Mouse (Mus musculus) retina, postnatal 1 day (tissue): Measurements from ENCODE around the gene Dclk1.
A peak's percentile ranks its signal among the peaks of the same experiment; 100 is the strongest.

ENCODE experiments used
- DNase-seq: peaks from one replicate; pipeline ENCODE4 v3.0.0-alpha.2; 2012

Dclk1 gene

DNA sequence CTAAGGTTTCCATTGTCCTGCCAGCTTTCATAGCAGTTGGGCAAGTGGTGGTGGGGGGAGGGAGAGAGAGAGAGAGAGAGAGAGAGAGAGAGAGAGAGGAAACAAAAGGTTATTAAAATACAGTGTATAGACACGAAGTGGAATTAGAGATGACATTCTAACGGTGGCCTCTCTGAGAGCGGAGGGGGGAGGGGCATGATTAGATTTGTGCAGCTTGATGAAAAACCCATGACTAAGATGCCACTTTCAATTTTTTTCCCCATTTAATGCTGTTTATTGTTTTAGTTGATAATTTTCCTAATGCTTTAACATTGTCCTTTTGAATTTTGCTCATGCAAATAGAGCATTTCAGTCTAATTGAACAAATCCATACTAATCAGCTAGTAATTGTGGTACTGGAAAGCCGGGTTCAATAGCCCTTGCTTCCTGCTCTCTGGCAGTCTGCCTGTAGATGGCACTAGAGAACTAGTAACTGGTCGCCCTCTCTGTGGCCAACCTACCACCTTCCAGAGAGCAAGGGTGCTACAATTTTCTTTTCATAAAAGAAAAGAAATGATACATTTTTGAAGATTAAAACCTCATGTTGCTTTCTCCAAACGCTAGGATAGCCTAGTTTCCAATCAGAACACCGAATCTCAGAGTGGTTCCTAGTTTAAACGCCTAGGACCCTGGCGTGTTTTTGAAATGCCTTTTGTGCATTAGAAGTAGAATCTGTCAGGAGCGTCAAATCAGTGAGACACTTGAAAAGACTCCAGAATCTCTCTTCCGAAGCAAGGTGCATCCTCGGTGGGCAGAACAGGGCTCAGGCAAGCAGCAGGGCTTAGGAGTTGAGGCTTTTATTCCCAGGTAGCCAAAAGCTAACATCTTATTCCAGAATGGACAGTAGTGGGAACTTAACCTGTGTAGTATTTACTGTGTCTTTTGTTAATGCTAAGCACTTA, 278.3 kb downstream of the Dclk1 start:
- DNase-seq, result peak; percentile 92

DNA sequence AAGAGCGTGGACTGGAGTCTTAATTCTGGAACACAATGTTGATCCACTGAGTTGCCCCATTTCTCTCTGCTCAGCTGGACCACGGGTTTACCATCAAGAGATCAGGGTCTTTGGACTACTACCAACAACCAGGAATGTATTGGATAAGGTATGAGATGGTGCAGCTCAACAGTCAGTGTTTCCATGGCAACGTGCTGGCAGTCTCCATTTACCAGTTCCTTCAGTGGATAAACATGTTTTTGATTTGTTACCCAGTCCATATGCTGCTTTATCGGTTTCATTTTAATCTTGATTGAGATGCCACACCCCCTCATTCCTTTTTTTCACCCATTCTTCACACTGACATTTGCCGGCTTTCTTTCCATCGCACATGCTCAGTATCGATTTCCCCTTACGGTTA, 279.6 kb downstream of the Dclk1 start:
- peak; percentile 48 for DNase-seq

DNA sequence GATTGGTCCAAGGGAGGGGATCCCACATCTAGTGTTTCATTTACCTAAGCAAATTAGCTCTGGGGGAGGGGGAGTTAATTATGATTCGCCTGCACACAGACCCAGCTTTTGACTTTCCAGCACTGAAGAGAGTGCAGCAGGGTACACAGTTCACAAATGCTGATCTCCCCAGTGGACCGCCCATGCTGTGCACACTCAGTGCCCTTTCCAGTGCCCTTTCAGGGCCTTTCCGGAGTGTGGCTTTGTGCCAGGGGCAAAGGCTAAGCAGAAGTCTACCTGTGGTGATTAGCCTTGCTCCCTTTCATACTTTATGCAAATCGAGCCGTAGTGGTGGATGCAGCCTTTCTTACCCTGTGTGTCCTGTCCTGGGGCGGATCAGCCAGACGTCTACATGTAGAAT, 281.1 kb downstream of the Dclk1 start:
- peak; percentile 50 for DNase-seq

DNA sequence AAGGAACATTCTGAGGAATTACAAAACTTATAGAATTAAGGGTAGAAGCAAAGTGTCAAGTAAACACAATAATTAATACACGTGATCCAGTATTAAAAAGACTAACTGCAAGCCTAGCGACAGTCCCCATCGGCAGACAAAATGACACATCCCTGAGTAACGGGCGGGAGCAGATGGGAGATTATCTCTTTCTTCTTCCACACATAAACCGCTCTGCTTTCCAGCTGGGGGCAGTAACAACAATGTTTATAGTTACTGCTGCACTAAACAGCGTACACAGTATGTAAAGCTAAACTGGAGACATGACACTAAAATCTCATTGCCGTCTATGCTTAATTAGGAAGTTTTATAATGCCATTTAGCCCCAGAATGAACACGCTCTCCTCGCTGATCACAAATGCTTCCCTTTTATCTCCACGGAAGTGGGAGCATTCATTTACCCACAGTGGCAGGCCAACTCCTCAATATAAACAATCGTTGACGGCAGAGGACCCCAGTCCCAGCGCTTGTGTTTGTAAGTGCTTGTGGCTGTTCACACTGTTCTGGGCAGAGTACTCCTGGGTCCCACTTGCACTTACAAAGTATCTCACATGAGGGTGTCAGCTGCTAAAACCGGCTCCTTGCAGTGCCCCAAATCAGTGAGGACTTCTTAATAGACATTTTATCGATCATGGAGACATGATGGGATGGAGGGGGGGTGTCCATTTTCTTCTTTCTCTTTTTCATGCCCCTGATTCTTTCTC, 281.7 kb downstream of the Dclk1 start:
- DNase-seq, result peak; percentile 81

DNA sequence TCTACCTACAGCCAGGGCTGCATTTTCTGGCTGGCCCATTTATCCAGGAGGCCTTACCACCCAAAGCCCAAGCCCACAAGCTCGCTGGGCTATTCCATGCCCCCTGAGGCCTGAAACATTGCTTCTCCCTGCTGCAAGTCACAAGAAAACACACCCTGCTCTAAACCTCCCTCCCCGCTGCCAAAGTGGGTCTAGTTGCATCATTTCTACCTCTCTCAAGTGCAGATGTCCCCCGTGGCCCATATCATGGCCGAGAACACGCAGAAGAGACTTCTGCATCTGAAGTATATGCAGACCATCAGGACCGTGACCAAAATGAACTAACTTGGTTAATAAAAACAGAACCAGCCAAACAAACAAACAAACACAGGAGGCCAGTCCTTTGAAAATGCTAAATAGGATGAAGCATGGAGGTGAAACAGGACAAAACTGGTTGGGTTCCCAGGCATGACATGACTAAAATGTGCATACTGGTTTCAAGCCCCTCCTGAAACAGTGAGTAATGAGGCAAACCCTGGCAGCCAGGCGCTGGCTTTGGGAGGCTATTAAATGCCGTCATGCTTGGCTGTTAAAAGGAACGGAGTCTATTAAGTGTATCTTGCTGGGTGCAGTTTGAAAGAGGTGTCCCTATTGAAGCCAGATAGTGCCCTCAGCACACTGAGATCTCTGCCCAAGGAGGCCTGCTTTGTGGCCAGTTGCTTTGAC, 282.5 kb downstream of the Dclk1 start:
- DNase-seq, result no peak

DNA sequence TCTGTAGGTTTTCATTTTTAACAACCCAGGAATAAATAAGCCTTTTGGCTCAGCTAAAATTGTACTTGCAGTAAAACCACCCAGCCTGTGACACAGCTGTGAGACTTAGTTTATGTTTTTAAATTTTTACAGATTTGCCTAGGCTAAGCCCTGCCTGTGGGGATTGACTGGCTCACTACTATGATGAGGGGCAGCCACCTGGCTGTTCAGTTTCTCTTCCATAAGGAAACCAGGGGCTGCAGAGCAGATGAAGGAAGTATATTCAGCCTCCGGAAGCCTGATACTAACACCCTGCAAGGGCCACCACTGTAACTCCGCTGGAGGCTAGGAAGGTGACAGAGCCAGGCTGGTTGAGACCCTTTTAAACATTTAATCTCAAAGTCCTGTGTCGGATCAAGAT, 284.3 kb downstream of the Dclk1 start:
- no peak for DNase-seq

DNA sequence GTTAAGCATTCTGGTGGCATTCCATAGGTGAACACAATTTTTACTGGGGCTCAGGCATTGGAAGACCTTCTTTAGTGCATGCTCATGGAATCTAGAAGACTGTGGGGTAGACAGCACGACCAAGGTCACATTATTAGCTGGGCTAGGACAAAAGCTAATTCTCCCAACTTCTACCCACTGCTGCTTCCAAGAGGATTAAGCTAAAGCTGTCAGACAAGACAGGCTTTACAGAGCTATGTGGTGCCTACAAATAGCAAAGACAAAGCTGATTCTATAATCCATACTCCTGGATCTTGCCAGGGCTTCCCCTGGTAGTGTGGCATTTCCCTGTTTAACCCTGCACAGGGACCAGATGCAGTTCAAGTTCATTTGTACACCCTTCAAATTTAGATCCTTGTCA, 285.4 kb downstream of the Dclk1 start:
- peak; percentile 67 for DNase-seq

DNA sequence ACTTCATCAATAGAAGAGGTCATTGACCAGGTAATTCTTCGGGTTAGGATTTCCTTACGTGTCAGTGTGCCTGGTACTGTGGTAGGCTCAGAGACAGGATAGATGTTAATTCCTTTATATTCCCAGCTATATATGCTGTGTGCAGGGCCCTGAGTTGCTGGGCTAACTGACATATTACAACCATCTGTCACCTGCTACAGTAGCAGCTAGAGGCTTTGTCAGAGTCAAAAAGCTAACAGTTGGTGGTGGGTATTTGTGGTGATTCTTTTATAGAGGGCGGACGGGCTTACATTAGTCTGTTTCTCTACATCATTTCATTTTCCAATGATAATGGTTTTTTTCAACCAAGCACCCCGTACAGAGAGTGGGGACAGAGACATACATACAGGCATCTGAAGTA, 285.8 kb downstream of the Dclk1 start:
- no peak for DNase-seq

DNA sequence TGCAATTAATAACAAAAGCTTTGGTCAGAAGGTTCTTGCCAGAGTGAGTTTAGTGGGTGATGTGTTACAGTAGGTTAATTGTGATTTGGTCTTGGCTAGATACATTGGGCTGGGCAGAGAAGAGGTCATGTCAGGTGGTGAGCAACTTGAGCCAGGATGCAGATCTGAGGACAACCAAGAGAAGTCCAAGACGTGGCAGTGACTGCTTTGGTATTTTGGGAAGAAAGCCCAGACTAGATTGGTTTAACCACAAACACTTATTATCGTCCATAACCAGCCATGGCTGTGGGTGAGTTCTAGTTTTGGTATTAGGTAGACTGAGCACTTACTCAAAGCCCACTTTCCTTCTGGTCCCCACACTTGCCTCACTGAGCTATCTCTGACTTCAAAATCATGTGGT, 287.2 kb downstream of the Dclk1 start:
- no peak for DNase-seq

DNA sequence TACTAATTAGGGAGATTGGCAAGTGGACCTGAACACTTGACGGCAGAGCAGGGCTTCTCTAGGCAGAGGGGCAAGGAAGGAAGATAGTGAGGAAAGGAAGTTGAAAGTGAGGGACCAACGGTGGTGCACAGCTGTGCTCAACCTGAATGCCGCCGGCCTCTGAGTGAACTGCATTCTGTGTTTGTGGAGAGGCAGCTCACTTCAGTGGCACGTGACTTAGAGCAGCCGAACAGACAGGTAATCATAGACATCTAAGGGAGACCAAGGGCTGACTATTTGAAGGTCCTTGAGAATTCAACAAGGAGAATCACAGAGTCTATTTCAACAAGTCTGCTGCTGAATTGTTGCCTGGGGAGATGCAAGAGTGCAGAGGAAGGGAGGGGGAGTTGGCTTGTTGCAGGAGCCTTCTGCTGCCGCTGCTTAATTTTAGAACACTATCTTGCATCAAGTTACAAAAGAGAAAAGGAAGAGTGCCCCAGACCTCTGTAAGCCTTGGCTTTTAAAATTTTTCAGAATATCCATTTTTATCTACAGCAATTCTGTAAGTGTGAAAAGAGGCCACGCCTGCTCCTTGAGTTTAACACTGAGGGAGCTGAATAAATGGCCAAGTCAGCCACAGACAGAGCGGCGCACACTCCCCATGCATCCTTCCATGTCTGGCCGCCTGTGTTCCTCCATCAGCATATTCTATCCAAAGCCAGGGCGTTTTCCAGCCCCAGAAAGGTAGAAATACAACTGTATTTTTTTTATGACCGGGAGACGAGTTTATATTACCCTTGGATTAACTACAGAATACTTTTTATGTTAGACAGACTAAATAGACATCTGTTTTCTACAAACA, 289.3 kb downstream of the Dclk1 start:
- DNase-seq, result no peak

DNA sequence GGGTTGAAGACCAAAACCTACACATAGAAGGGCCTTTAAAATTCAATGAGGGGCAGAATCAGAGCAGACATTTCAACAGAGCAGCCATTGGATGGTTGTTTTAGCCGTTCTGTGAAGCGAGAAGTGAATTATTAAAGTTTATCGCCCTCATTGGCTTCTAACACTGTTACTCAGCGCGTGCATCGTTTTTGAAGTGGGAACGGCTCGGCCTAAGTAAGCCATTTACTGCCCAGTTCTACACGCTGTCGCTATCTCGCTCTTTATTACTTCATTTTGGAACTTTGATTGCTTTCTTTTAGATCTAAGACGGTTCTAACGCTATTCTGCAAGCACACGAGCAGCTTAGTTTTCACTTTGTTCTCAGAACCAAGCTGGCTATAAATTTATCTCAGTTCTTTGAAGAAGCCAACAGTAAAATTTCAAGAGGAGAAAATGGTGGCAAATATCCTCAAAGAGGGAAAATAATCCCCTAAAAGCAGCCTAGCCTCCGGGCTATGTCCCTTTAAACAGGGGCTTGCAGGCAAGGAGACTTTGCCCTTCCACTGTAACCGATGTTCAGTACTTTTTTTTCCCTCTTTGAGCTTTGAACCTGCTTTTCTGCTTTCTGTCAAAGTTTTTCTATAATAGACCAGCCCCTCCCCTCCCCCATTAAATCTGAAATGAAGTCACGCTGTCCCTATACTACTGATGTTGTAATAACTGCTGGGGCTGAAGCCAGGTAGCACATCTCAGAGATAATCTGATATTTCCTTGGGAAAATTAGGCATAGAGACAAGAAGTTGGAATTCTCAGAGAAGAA, 290.2 kb downstream of the Dclk1 start:
- no peak for DNase-seq

DNA sequence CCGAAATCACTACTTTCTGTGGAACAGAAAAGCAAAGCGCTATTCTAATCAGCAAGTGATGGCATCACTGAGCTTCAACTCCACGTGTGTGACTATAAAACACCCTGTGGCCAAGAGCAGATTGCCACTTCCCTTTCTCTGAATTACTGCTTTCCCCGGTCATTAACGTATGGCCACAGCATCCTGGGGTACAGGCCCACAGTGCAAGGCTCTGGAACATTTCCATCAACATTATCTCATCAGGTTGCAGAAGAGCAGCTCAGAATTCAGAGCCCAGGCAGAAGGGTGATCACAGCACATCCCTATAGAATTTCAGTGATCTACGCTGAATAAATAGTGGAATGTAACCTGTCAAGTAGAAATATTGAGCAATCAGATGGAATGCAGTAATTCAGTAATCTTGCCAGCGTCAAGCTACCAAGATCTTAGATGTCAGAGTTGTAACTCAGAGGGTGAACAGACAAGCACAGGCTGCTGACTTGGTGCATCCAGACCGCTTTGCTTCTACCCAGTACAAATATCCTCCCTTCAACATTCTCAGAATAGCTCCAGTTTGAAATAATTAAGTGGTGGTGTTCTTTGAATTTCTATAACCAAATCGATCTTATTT, 293.5 kb downstream of the Dclk1 start:
- DNase-seq, result no peak

DNA sequence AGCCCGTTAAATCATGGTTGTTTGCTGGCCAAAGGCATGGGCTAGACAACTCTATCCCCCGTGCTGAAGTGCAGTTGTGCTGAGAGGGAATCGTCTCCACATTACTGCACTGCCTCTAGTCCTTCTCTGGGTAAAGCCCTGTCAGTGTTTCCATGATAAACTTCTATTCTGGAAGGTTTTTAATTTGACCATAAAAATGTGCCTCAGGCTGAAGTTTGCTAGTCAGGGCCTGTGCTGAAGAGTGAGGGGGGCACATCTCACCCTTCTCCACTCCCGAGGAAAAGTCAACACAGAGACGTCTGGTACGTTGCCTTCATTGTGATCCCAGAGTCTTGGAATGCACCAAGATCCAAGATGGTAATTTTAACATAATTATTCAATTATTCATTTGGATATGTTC, 294.7 kb downstream of the Dclk1 start:
- DNase-seq, result no peak

DNA sequence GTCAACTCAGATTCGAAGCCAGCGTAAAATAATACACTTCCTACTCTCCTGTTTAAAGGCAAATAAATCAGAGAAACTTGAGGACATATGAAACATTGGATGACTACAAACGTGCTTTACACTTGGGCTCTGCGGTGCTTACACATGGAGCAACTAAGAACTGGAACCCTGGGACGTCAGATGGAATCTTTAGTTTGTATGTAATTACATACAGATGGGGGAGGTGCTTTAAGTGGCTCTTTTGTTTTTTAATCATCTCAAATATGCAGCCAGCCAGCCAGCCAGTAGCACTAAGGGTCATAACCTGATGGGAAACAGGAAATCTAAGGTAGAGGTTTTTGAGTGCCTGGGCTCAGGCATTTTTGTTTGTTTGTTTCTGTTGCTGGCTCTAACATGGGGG, 295.6 kb downstream of the Dclk1 start:
- DNase-seq, result peak; percentile 58

DNA sequence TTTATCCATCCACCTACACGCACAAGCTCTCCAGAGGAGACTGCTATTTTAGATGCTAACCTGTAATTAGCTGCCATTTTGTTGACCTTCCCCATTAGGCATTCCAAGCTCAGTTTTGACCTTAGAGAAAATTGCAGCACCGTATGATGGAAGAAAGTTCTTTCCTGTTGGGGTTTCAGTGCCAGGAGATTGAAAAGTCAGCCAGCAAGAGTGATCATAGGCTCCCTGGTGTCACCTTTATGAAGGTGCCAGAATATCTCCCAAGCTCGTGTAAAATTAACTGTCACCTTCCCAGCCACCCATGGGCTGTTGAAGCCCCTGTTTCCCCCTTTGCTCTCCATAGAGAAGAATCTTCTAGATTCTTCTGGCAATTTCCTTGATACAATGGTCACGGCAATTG, 297.2 kb downstream of the Dclk1 start:
- DNase-seq, result no peak

DNA sequence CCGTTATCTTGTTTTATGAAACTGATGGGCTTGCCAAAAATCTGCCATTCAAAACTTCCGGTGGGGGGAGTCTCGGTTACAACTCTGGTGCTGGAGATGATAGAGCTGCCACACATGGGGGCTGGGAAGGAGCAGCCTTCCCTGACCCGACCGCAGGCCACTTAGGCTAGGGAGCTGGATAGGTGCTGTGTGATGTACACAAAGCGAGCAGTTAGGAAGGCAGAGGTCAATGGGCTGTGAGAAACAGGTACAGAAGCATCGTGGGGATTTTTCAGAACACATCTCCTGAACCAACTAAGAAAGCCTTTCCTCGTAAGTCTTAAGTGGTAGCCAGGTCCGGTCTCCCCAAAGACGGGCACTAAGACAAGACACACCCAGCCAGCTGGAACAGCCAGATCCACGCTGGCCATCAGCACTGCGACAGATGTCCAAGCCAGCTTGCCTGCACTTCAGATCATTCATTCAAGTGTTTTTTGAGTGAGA, 297.7 kb downstream of the Dclk1 start:
- no peak for DNase-seq

DNA sequence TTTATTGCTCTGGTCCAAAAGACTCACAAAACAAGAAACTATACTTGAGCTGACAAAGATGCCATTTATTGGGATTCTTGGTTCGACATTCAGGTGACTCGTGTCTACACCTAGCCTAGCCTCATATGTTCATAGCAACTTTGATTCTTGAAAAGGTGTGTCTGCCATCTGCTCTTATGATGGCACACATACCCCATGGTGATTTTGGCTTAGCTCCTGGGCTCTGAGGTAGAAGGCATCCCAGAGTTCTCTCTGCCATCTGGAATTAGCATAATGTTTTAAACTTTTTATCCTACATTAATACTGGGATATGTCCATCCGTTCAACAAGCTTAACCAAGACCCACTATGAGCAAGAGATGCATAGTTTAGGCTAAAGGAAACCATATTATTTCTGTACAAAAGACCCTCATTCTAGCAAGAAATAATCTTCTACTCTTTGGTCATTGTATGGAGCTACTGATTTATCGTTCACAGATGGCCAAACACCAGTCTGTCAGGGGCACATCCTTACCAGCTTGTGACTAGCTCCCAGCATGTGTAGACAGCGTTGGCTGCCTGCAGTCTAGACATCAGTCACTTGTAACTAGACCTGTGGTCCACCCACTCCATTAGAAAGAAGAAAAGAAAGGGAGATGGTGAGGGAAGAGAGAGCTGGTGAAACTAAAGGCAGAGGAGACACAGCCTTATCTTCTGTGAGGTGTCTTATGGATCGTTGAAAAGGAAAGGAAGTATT, 298.4 kb downstream of the Dclk1 start:
- DNase-seq, result no peak

DNA sequence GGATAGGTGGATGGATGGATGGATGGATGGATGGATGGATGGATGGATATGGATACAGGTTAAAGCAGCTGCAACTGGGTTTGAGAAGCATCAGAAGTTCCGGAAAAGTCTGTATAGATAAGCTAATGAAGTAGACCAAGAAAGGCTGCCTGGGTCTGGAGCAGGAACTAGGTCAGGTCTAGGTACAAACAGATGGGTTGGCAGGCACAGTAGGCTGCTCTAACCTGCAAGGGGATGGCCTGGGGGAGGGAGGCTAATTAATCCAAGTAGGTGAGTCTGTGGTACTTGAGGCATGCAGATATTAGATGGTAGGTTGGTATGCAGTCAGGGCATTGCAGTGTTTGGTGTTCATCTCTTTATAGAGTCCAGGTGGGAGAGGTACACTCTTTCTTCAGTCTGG, 299.6 kb downstream of the Dclk1 start:
- no peak for DNase-seq

DNA sequence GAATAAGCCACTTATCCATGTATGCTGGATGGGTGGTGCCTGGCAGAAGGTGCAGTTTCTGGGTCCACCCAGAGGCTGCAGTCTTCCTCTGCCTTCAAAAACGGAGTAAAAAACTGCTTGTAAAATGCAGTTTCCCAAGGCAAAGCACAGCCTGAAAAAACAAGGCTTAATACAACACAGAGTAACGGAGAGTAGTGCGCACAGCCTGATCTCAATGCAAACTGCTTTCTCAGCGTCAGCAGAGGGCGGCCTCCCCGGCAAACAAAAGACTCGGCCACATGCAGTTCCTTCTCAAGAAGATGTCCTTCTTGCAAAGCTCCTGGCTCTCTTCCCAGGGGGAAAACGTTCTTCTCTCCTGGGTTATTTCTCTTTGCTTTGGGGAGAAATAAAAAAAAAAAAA, 300.1 kb downstream of the Dclk1 start:
- peak; percentile 72 for DNase-seq

DNA sequence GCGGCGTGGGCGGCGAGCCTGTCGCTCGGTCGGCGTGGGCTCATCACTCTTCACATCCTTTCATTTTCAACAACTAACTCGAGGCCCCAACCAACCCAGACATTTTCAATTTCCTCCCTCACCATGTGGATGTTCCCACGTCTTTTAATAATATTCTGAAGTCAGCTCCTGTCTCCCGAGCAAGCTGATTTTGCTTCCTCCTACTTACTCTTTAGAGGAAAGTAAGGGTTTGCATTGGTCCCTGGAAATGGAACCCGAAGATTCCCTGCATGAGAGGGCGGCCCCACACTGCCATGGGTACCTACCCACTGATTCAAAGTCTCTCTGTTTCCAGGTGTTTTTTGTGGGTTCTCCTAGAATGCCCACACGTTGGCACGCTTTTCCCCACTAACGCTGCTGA, 300.8 kb downstream of the Dclk1 start:
- DNase-seq, result no peak
